Mouse (Mus musculus): ENCODE results near the gene Mfsd4a. TPM values are rescaled to one million over a fixed set of nuclear protein-coding genes. Genes with fewer than 3 reads are reported as not detected.
A peak's percentile ranks its signal among the peaks of the same experiment; 100 is the strongest.

The Mfsd4a gene
- polyA plus RNA-seq, 1 experiment: not detected

- TF ChIP-seq CTCF (IDR thresholded peaks at IDR 0.05; ENCODE audit: low read depth, low read length) (peak; percentile 81), POLR2A (IDR thresholded peaks at IDR 0.05; ENCODE audit: borderline replicate concordance, low read depth, low read length) (no peak)
- no peaks in the 10 kb centered on the region for H3K4me1 ChIP-seq (ENCODE audit: control insufficient read depth, insufficient read depth, low read length)
These were observed 86.4 kb downstream of the Mfsd4a start for GRCm38 (mm10) chr1:131981378-131982013.

GRCm38 (mm10) chr1:131980471-131980870 is 87.4 kb downstream of the Mfsd4a start:
- Histone ChIP-seq H3K27ac (ENCODE audit: insufficient read depth, low read depth, low read length) (no peak overlapping the region), H3K4me3 (ENCODE audit: insufficient read depth, low read length) (no peak overlapping the region), H3K4me1 (ENCODE audit: control insufficient read depth, insufficient read depth, low read length) (peaks cover 6% of the 10 kb centered on the region; the same call in 1 of the 2 replicates)
- TF ChIP-seq CTCF (IDR thresholded peaks at IDR 0.05; ENCODE audit: low read depth, low read length) (no peak), POLR2A (IDR thresholded peaks at IDR 0.05; ENCODE audit: borderline replicate concordance, low read depth, low read length) (no peak)

More at GRCm38 (mm10) chr1:131981378-131982013, 86.4 kb downstream of the Mfsd4a start:
- no peak overlapping the region for H3K27ac ChIP-seq (ENCODE audit: insufficient read depth, low read depth, low read length)
- no peak overlapping the region for H3K4me3 ChIP-seq (ENCODE audit: insufficient read depth, low read length)

DNA sequence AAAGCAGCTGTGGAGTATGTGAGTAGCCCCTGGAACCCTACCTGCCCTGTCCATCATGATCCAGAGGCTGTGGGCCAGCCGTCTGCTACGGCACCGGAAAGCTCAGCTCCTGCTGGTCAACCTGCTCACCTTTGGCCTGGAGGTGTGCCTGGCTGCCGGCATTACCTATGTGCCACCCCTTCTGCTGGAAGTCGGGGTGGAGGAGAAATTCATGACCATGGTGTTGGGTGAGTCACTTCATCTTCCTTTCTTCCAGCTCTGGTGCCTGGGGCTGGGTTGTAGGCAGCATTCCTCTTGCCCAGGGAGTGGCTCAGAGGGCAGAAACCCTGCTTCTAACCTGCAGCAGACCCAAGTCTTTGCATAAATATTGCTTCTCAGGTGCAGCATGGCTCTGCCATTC is 91.0 kb downstream of the Mfsd4a start:
- H3K27ac ChIP-seq (ENCODE audit: insufficient read depth, low read depth, low read length): no peak overlapping the region
- TF ChIP-seq CTCF (IDR thresholded peaks at IDR 0.05; ENCODE audit: low read depth, low read length) (no peak), POLR2A (IDR thresholded peaks at IDR 0.05; ENCODE audit: borderline replicate concordance, low read depth, low read length) (no peak)
- H3K4me1 ChIP-seq (ENCODE audit: control insufficient read depth, insufficient read depth, low read length): peaks cover 8% of the 10 kb centered on the region; the same call in 1 of the 2 replicates
- no peak overlapping the region for H3K4me3 ChIP-seq (ENCODE audit: insufficient read depth, low read length)

DNA sequence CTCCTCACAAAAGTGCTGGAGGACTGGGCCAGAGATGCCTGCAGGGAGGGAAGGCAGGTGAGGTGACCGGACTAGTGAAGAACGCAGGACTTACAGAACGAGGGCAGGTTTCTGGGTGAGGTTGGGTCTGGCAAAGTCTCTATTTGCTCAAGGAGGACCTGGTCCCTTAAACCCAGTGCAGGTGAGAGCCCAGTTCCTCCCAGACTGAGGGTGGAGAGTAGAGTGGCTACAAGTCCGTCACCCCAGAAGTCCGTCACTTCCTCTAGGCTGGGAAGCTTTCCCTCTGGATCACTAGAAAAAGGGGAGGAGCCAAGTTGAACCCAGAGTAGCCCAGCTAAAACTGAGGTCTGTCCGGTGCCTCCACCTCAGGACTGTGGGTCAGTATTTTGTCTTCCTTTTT is 93.9 kb downstream of the Mfsd4a start:
- no peak overlapping the region for H3K4me3 ChIP-seq (ENCODE audit: insufficient read depth, low read length)
- H3K27ac ChIP-seq (ENCODE audit: insufficient read depth, low read depth, low read length): no peak overlapping the region
- TF ChIP-seq POLR2A (IDR thresholded peaks at IDR 0.05; ENCODE audit: borderline replicate concordance, low read depth, low read length) (no peak), CTCF (IDR thresholded peaks at IDR 0.05; ENCODE audit: low read depth, low read length) (no peak)
- H3K4me1 ChIP-seq (ENCODE audit: control insufficient read depth, insufficient read depth, low read length): peaks cover 8% of the 10 kb centered on the region; the same call in 1 of the 2 replicates

Other genes starting within 250 kb of the Mfsd4a start
- 7.8 and 9.3 TPM in 2 replicates for gene Slc41a1, start 240.6 kb downstream of the Mfsd4a start, polyA plus RNA-seq (2012; ENCODE audit: insufficient read depth, insufficient read length, missing spikeins)
- 65.7 and 70.3 TPM in 2 replicates for gene Rab29, start 200.8 kb downstream of the Mfsd4a start, polyA plus RNA-seq (2012; ENCODE audit: insufficient read depth, insufficient read length, missing spikeins)
- 70.7 and 77.0 TPM in 2 replicates for gene Nucks1, start 157.5 kb downstream of the Mfsd4a start, polyA plus RNA-seq (2012; ENCODE audit: insufficient read depth, insufficient read length, missing spikeins)
- gene Slc45a3, start 105.1 kb downstream of the Mfsd4a start, polyA plus RNA-seq (2012; ENCODE audit: insufficient read depth, insufficient read length, missing spikeins): not detected in 2 replicates
- 59.7 and 66.6 TPM in 2 replicates for gene Elk4, start 60.5 kb downstream of the Mfsd4a start, polyA plus RNA-seq (2012; ENCODE audit: insufficient read depth, insufficient read length, missing spikeins)
- gene Cdk18, start 71.6 kb upstream of the Mfsd4a start, polyA plus RNA-seq (2012; ENCODE audit: insufficient read depth, insufficient read length, missing spikeins): 56.1 and 65.3 TPM in 2 replicates
- gene Lemd1, start 123.4 kb upstream of the Mfsd4a start, polyA plus RNA-seq (2012; ENCODE audit: insufficient read depth, insufficient read length, missing spikeins): not detected in 2 replicates
- gene AC124108.1, start 123.4 kb upstream of the Mfsd4a start, polyA plus RNA-seq (2012; ENCODE audit: insufficient read depth, insufficient read length, missing spikeins): not detected in 2 replicates
- not detected in 2 replicates for gene Gm10188, start 161.7 kb upstream of the Mfsd4a start, polyA plus RNA-seq (2012; ENCODE audit: insufficient read depth, insufficient read length, missing spikeins)
- gene Klhdc8a, start 230.6 kb upstream of the Mfsd4a start, polyA plus RNA-seq (2012; ENCODE audit: insufficient read depth, insufficient read length, missing spikeins): not detected in 2 replicates
- gene Nuak2, start 248.1 kb upstream of the Mfsd4a start, polyA plus RNA-seq (2012; ENCODE audit: insufficient read depth, insufficient read length, missing spikeins): 22.6 and 24.5 TPM in 2 replicates